Mouse (Mus musculus) cerebellum, postnatal 10 days (tissue): ENCODE measurements at regions not wholly inside any gene's neighbourhood (a gene's known extent, or its start where the extent isn't known, plus 50 kb on each side); places are given as distances from the start of the nearest gene placed in this dataset.

Experiments used
- DNase-seq, 2 experiments: peaks; one replicate each; pipeline ENCODE4 v3.0.0; 2021; ENCODE audit warnings: mixed read lengths in 2 of 2

- no peak for DNase-seq
These were observed 279.4 kb downstream of the Mctp2 start for GRCm38 (mm10) chr7:72027006-72027405.

- DNase-seq, result no peak
These were observed 297.3 kb downstream of the Mctp2 start for GRCm38 (mm10) chr7:72009115-72009514.

- DNase-seq, result no peak
These were observed 302.1 kb downstream of the Mctp2 start for GRCm38 (mm10) chr7:72004311-72004710.

- no peak for DNase-seq
These were observed 313.9 kb downstream of the Mctp2 start for GRCm38 (mm10) chr7:71992526-71992925.

GRCm38 (mm10) chr7:71991835-71992234 lies 314.6 kb downstream of the Mctp2 start:
- DNase-seq, result no peak

- DNase-seq, result no peak
These were observed 315.2 kb downstream of the Mctp2 start for GRCm38 (mm10) chr7:71991206-71991605.

- no peak for DNase-seq
These were observed 340.4 kb downstream of the Mctp2 start for GRCm38 (mm10) chr7:71966015-71966414.

GRCm38 (mm10) chr7:71963456-71963855 lies 343.0 kb downstream of the Mctp2 start:
- no peak for DNase-seq

GRCm38 (mm10) chr7:71962851-71963250 lies 343.6 kb downstream of the Mctp2 start:
- DNase-seq, result no peak

GRCm38 (mm10) chr7:71960453-71961230 lies 345.8 kb downstream of the Mctp2 start:
- peak; percentile 31 to 43 for DNase-seq

GRCm38 (mm10) chr7:71946548-71946947 lies 359.9 kb downstream of the Mctp2 start:
- DNase-seq, result peak; percentile 3 to 4

GRCm38 (mm10) chr7:71943078-71944042 lies 363.0 kb downstream of the Mctp2 start:
- no peak for DNase-seq

GRCm38 (mm10) chr7:71937731-71938130 lies 368.7 kb downstream of the Mctp2 start:
- DNase-seq, result no peak

- no peak for DNase-seq
These were observed 369.7 kb downstream of the Mctp2 start for GRCm38 (mm10) chr7:71936690-71937089.
